Mouse (Mus musculus) hindbrain, embryonic 11.5 days (tissue): ENCODE data around the gene Gsg1l. TPM values are rescaled to one million over a fixed set of nuclear protein-coding genes. Genes with fewer than 3 reads are reported as not detected.

Experiments
- ATAC-seq: fragments of 200-750 bp; cut with Nextera tagmentation; 2 replicates; pipeline ENCODE4 v1.8.0; 2017; ENCODE audit warnings: mild to moderate bottlenecking, moderate TSS enrichment, moderate library complexity; ENCODE audit not compliant: low FRiP score
- DNase-seq: peaks from one replicate; pipeline ENCODE4 v3.0.0-alpha.2; 2015; ENCODE audit warnings: low spot score
- H3K27ac ChIP-seq: fragments of 300-500 bp; sonication (generic); 2 replicates; pipeline ENCODE4 v1.5.1; 2014; ENCODE audit warnings: mild to moderate bottlenecking, low read depth, low read length
- H3K27me3 ChIP-seq: fragments of 300-500 bp; sonication (generic); 2 replicates; pipeline ENCODE4 v1.6.1; 2014; ENCODE audit warnings: mild to moderate bottlenecking, low read length, moderate library complexity, mixed read lengths; ENCODE audit not compliant: control insufficient read depth, insufficient read depth
- H3K36me3 ChIP-seq: fragments of 300-500 bp; sonication (generic); 2 replicates; pipeline ENCODE4 v1.6.1; 2014; ENCODE audit warnings: mild to moderate bottlenecking, low read length, moderate library complexity, mixed read lengths; ENCODE audit not compliant: control insufficient read depth, insufficient read depth
- H3K4me1 ChIP-seq: fragments of 300-500 bp; sonication (generic); replicated peaks from 2 replicates; pipeline ENCODE4 v1.6.1; 2014; ENCODE audit warnings: low read length, mixed read lengths; ENCODE audit not compliant: control insufficient read depth, insufficient read depth
- H3K4me2 ChIP-seq: fragments of 300-500 bp; sonication (generic); replicated peaks from 2 replicates; pipeline ENCODE4 v1.6.1; 2014; ENCODE audit warnings: mild to moderate bottlenecking, low read depth, low read length
- H3K4me3 ChIP-seq: fragments of 300-500 bp; sonication (generic); 2 replicates; pipeline ENCODE4 v1.5.1; 2014; ENCODE audit warnings: low read depth, low read length
- H3K9ac ChIP-seq: fragments of 300-500 bp; sonication (generic); 2 replicates; pipeline ENCODE4 v1.6.1; 2014; ENCODE audit warnings: low read depth, low read length
- H3K9me3 ChIP-seq: fragments of 300-500 bp; sonication (generic); 2 replicates; pipeline ENCODE4 v1.6.1; 2016; ENCODE audit warnings: low read length; ENCODE audit not compliant: control insufficient read depth
- WGBS: fragments of 180-500 bp; shearing (Covaris S2); extraction: QIAGEN DNeasy Blood & Tissue Kit; methylation state at CpG from one replicate; pipeline ENCODE4 v1.1.7; 2014; 5-methylcytosine and 5-hydroxymethylcytosine counted together
- polyA plus RNA-seq: library from polyadenylated mRNA; unstranded; fragments of >200 nt; fragmentation: Nextera tagmentation; extraction: Ambion mirVana; gene quantifications from 2 replicates; pipeline ENCODE4 v1.2.1, GENCODE M21; 2014

Gsg1l gene
- polyA plus RNA-seq, 1 experiment from 2014 or later, result 2.7 TPM

GRCm38 (mm10) chr7:125872874-125873273, 209.3 kb downstream of the Gsg1l start:
- no peaks in the 10 kb centered on the region for H3K36me3 ChIP-seq
- DNase-seq (no peak), ATAC-seq (no peak)
- H3K4me3 ChIP-seq, result no peak overlapping the region
- 74% methylated on average over 3 of the region's 3 CpGs for WGBS
- no peaks in the 10 kb centered on the region for H3K27me3 ChIP-seq
- H3K4me2 ChIP-seq, result no peak overlapping the region
- H3K9ac ChIP-seq, result no peak overlapping the region
- peaks cover 15% of the 10 kb centered on the region for H3K4me1 ChIP-seq
- no peaks in the 10 kb centered on the region for H3K9me3 ChIP-seq
- no peak overlapping the region for H3K27ac ChIP-seq

- H3K9ac ChIP-seq, result no peak overlapping the region
- 67% methylated on average over 6 of the region's 6 CpGs for WGBS
- ATAC-seq (no peak), DNase-seq (no peak)
- H3K4me3 ChIP-seq, result no peak overlapping the region
- peak overlapping the region; percentile 70; the same call in 1 of the 2 replicates for H3K27ac ChIP-seq
- H3K36me3 ChIP-seq, result no peaks in the 10 kb centered on the region
- H3K9me3 ChIP-seq, result no peaks in the 10 kb centered on the region
- peaks cover 15% of the 10 kb centered on the region for H3K4me1 ChIP-seq
- no peaks in the 10 kb centered on the region for H3K27me3 ChIP-seq
- H3K4me2 ChIP-seq, result no peak overlapping the region
These were observed 210.0 kb downstream of the Gsg1l start for GRCm38 (mm10) chr7:125872202-125872580.

- DNase-seq (peak; percentile 45), ATAC-seq (peak; percentile 78)
- WGBS, result 26% methylated on average over 12 of the region's 12 CpGs
- H3K4me1 ChIP-seq, result peaks cover 15% of the 10 kb centered on the region
- no peaks in the 10 kb centered on the region for H3K9me3 ChIP-seq
- H3K27me3 ChIP-seq, result no peaks in the 10 kb centered on the region
- H3K36me3 ChIP-seq, result no peaks in the 10 kb centered on the region
- H3K27ac ChIP-seq, result peak overlapping the region; percentile 70
- no peak overlapping the region for H3K4me3 ChIP-seq
- H3K4me2 ChIP-seq, result 0 out of 2 replicates have a peak overlapping the region, but pooled peaks have one; percentile 11
- no peak overlapping the region for H3K9ac ChIP-seq
These were observed 210.6 kb downstream of the Gsg1l start for GRCm38 (mm10) chr7:125871404-125872201.

- DNase-seq (no peak), ATAC-seq (no peak)
- H3K4me2 ChIP-seq, result no peak overlapping the region
- H3K36me3 ChIP-seq, result no peaks in the 10 kb centered on the region
- no peak overlapping the region for H3K4me3 ChIP-seq
- no peak overlapping the region for H3K27ac ChIP-seq
- no peaks in the 10 kb centered on the region for H3K9me3 ChIP-seq
- H3K4me1 ChIP-seq, result peaks cover 17% of the 10 kb centered on the region
- 72% methylated on average over 3 of the region's 3 CpGs for WGBS
- H3K9ac ChIP-seq, result no peak overlapping the region
- no peaks in the 10 kb centered on the region for H3K27me3 ChIP-seq
These were observed 213.6 kb downstream of the Gsg1l start for GRCm38 (mm10) chr7:125868570-125868969.

GRCm38 (mm10) chr7:125865234-125865633, 217.0 kb downstream of the Gsg1l start:
- Histone ChIP-seq H3K4me3 (no peak overlapping the region), H3K4me1 (peaks cover 2% of the 10 kb centered on the region; the same call in 1 of the 2 replicates), H3K36me3 (no peaks in the 10 kb centered on the region), H3K9me3 (no peaks in the 10 kb centered on the region), H3K27ac (no peak overlapping the region), H3K4me2 (no peak overlapping the region), H3K9ac (no peak overlapping the region), H3K27me3 (no peaks in the 10 kb centered on the region)
- ATAC-seq (no peak; the same call in 1 of the 2 replicates), DNase-seq (no peak)
- WGBS, result 47% methylated on average over 11 of the region's 11 CpGs

- Histone ChIP-seq H3K4me3 (no peak overlapping the region), H3K4me1 (peaks cover 2% of the 10 kb centered on the region; the same call in 1 of the 2 replicates), H3K36me3 (no peaks in the 10 kb centered on the region), H3K9me3 (no peaks in the 10 kb centered on the region), H3K27ac (no peak overlapping the region), H3K9ac (no peak overlapping the region), H3K4me2 (no peak overlapping the region), H3K27me3 (no peaks in the 10 kb centered on the region)
- ATAC-seq, result no peak
- WGBS, result 81% methylated on average over 1 of the region's 1 CpGs
- DNase-seq, result no peak
These were observed 218.2 kb downstream of the Gsg1l start for GRCm38 (mm10) chr7:125864026-125864425.

- ATAC-seq (no peak), DNase-seq (no peak)
- H3K27ac ChIP-seq, result no peak overlapping the region
- no peak overlapping the region for H3K4me3 ChIP-seq
- 92% methylated on average over 9 of the region's 9 CpGs for WGBS
- H3K9ac ChIP-seq, result no peak overlapping the region
- H3K27me3 ChIP-seq, result no peaks in the 10 kb centered on the region
- H3K36me3 ChIP-seq, result no peaks in the 10 kb centered on the region
- H3K9me3 ChIP-seq, result no peaks in the 10 kb centered on the region
- H3K4me2 ChIP-seq, result no peak overlapping the region
- H3K4me1 ChIP-seq, result peaks cover 2% of the 10 kb centered on the region; the same call in 1 of the 2 replicates
These were observed 221.8 kb downstream of the Gsg1l start for GRCm38 (mm10) chr7:125860421-125860820.

GRCm38 (mm10) chr7:125859564-125859963, 222.6 kb downstream of the Gsg1l start:
- Histone ChIP-seq H3K27ac (no peak overlapping the region), H3K4me1 (no peaks in the 10 kb centered on the region), H3K9ac (no peak overlapping the region), H3K36me3 (no peaks in the 10 kb centered on the region), H3K27me3 (no peaks in the 10 kb centered on the region), H3K9me3 (no peaks in the 10 kb centered on the region), H3K4me2 (no peak overlapping the region), H3K4me3 (no peak overlapping the region)
- WGBS, result 78% methylated on average over 3 of the region's 3 CpGs
- no peak for DNase-seq
- ATAC-seq, result no peak

- no peak for DNase-seq
- Histone ChIP-seq H3K36me3 (no peaks in the 10 kb centered on the region), H3K27ac (no peak overlapping the region), H3K9ac (no peak overlapping the region), H3K9me3 (no peaks in the 10 kb centered on the region), H3K4me2 (no peak overlapping the region), H3K4me1 (no peaks in the 10 kb centered on the region), H3K4me3 (no peak overlapping the region), H3K27me3 (no peaks in the 10 kb centered on the region)
- 97% methylated on average over 2 of the region's 2 CpGs for WGBS
- ATAC-seq, result no peak
These were observed 234.7 kb downstream of the Gsg1l start for GRCm38 (mm10) chr7:125847528-125847866.
